Mouse (Mus musculus) heart, embryonic 11.5 days (tissue): ENCODE data around the gene Ceacam2. TPM values are rescaled to one million over a fixed set of nuclear protein-coding genes. Genes with fewer than 3 reads are reported as not detected.
"Not testable (repeated sequence)": the region's sequence is repeated elsewhere in the genome, so short reads cannot be mapped to it uniquely, and the experiment has no call there.

Experiments
- ATAC-seq: fragments of 200-750 bp; cut with Nextera tagmentation; replicated peaks from 2 replicates; pipeline ENCODE4 v1.8.0; 2017; ENCODE audit warnings: moderate library complexity; ENCODE audit not compliant: insufficient number of reproducible peaks, low FRiP score, low TSS enrichment
- H3K27ac ChIP-seq: fragments of 300-500 bp; sonication (generic); 2 replicates; pipeline ENCODE4 v1.5.1; 2014; ENCODE audit warnings: mild to moderate bottlenecking, low read depth, low read length
- H3K27me3 ChIP-seq: fragments of 300-500 bp; sonication (generic); 2 replicates; pipeline ENCODE4 v1.6.1; 2014; ENCODE audit warnings: mild to moderate bottlenecking, low read length, mixed read lengths; ENCODE audit not compliant: control insufficient read depth, insufficient read depth
- H3K36me3 ChIP-seq: fragments of 300-500 bp; sonication (generic); 2 replicates; pipeline ENCODE4 v1.6.1; 2014; ENCODE audit warnings: mild to moderate bottlenecking, low read length, moderate library complexity, mixed read lengths; ENCODE audit not compliant: control insufficient read depth, insufficient read depth
- H3K4me1 ChIP-seq: fragments of 300-500 bp; sonication (generic); 2 replicates; pipeline ENCODE4 v1.6.1; 2014; ENCODE audit warnings: low read length; ENCODE audit not compliant: control insufficient read depth, insufficient read depth
- H3K4me2 ChIP-seq: fragments of 300-500 bp; sonication (generic); 2 replicates; pipeline ENCODE4 v1.6.1; 2014; ENCODE audit warnings: mild to moderate bottlenecking, moderate library complexity
- H3K4me3 ChIP-seq: fragments of 300-500 bp; sonication (generic); 2 replicates; pipeline ENCODE4 v1.5.1; 2014; ENCODE audit warnings: low read depth, low read length
- H3K9ac ChIP-seq: fragments of 300-500 bp; sonication (generic); 2 replicates; pipeline ENCODE4 v1.6.1; 2014; ENCODE audit warnings: mild to moderate bottlenecking, low read depth, low read length, moderate library complexity
- H3K9me3 ChIP-seq: fragments of 300-500 bp; sonication (generic); replicated peaks from 2 replicates; pipeline ENCODE4 v1.6.1; 2016; ENCODE audit warnings: low read length; ENCODE audit not compliant: control insufficient read depth
- WGBS: fragments of 180-500 bp; shearing (Covaris S2); extraction: QIAGEN DNeasy Blood & Tissue Kit; methylation state at CpG from one replicate; pipeline ENCODE4 v1.1.7; 2014; ENCODE audit not compliant: insufficient replicate concordance; 5-methylcytosine and 5-hydroxymethylcytosine counted together
- polyA plus RNA-seq: library from polyadenylated mRNA; unstranded; fragments of >200 nt; fragmentation: Nextera tagmentation; extraction: Ambion mirVana; gene quantifications from 2 replicates; pipeline ENCODE4 v1.2.1, GENCODE M21; 2014

Ceacam2 gene
- polyA plus RNA-seq, 1 experiment from 2014 or later, result not detected

DNA sequence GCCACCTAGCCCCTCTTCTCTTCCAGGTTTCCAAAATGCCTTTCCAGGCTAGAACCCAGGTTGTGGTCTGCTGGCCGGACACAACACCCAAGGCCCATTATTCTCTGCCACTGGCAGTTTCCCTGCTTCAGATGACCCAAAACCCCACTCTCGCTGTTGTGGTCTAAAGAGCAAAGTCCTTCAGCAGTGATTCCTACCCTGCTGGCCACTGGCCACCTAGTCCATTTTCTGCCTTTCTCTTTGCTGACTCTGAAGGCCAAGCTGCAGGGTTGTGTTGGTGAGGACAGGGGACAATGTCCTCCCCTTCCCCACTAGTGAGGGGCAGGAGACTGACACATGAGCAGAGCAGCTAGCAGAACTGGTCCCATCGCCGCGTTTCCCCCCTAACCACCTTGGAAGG, 35.4 kb upstream of the Ceacam2 start:
- Histone ChIP-seq H3K9ac (no peak overlapping the region), H3K4me3 (no peak overlapping the region), H3K27me3 (peaks cover 3% of the 10 kb centered on the region; the same call in 1 of the 2 replicates), H3K4me1 (no peaks in the 10 kb centered on the region), H3K9me3 (no peaks in the 10 kb centered on the region), H3K27ac (no peak overlapping the region), H3K4me2 (no peak overlapping the region), H3K36me3 (no peaks in the 10 kb centered on the region)
- no peak for ATAC-seq
- 78% methylated on average over 5 of the region's 5 CpGs for WGBS

DNA sequence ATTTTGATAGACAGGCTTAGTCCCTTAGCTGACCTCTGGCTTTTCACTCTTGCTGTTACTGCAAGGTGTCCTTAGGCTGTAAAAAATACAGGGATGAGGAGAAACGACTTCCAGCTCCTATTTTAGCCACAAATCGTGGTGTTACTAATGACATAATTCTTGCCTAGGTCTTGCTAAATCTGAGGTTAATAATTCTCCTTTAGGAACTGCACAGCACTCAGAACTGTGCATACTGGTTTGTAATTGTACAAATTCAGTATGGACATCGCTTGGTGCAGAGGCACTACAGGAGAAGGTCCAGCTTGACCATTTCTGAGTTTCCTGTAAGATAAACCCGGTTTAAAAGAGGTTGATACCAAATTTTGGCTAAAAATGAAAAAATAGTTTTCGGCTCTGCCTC, 34.1 kb upstream of the Ceacam2 start:
- H3K4me2 ChIP-seq, H3K9me3 ChIP-seq, H3K4me1 ChIP-seq, H3K27me3 ChIP-seq, H3K9ac ChIP-seq, ATAC-seq, H3K27ac ChIP-seq, H3K4me3 ChIP-seq, H3K36me3 ChIP-seq: not testable (repeated sequence)
- WGBS, result 71% methylated on average over 5 of the region's 5 CpGs

DNA sequence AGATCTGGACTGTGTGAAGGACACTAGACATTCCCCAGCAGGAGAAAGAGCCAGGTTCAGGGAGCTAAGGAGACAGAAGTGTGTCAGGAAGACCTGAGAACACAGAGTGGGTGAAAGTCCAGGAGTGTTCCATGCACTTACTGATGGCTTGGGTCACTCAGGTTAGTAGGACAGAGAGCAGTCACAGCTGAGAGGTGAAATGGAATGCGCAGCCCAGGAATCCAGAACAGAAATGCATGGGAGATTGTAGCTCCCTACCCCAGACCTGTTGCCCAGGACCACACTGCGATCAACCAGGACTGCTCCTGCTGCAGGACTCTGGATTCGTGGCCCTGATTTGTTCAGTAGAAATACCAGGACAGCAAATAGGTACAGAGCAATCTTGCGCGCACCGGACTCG, 29.1 kb upstream of the Ceacam2 start:
- H3K4me2 ChIP-seq, result no peak overlapping the region
- H3K4me1 ChIP-seq, result no peaks in the 10 kb centered on the region
- H3K9me3 ChIP-seq, result peaks cover 6% of the 10 kb centered on the region
- ATAC-seq, result no peak
- 89% methylated on average over 7 of the region's 7 CpGs for WGBS
- no peak overlapping the region for H3K27ac ChIP-seq
- H3K36me3 ChIP-seq, result no peaks in the 10 kb centered on the region
- no peaks in the 10 kb centered on the region for H3K27me3 ChIP-seq
- H3K9ac ChIP-seq, result no peak overlapping the region
- H3K4me3 ChIP-seq, result no peak overlapping the region

DNA sequence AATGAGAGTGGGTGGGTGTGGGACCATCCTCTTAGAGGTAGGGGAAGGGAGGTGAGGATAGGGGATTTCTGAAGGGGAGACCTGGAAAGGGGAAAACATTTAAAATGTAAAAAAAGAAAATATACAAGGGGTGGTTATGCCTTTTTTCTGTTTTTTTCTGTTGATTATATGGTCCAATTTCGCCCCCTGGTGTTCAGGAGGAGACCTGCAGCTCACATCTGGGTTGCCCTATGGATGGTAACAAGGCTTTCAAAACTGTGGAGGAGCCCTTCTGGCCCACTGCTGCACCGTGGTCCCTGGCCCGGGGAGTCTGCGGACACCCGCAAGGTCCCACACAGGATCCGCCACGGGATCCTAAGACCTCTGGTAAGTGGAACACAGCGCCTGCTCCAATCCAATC, 1.8 kb upstream of the Ceacam2 start:
- not testable (repeated sequence) for H3K9me3 ChIP-seq, H3K4me3 ChIP-seq, H3K36me3 ChIP-seq, H3K4me2 ChIP-seq, H3K9ac ChIP-seq, H3K27ac ChIP-seq, H3K27me3 ChIP-seq, H3K4me1 ChIP-seq, ATAC-seq
- WGBS, result 65% methylated on average over 8 of the region's 8 CpGs

DNA sequence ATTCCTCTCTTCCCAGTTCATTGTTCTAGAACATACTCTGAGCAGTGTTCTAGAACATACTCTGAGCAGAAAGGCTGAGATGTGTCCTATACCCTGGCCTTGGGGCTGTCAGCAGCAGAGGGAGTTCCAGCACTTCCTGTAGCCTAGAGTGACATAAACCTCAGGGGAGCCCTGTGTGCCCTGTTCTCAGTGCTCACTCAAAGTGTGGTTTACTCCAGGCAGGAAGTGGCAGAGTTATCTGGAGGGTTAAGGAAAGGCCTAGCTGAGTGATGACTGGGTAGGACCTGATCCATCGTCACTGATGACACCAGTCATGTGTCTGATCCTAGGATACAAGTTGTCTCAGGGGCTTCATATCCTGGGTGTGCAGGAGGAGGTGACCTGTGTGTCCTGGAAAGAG, 297 bp upstream of the Ceacam2 start:
- H3K4me1 ChIP-seq, H3K27ac ChIP-seq, H3K9ac ChIP-seq, H3K27me3 ChIP-seq, H3K4me3 ChIP-seq, ATAC-seq, H3K4me2 ChIP-seq, H3K36me3 ChIP-seq, H3K9me3 ChIP-seq: not testable (repeated sequence)
- WGBS, result no CpG with 5 or more reads among the region's 1 CpGs

- 63% methylated on average over 2 of the region's 2 CpGs for WGBS
- H3K9ac ChIP-seq, result no peak overlapping the region
- no peak overlapping the region for H3K4me3 ChIP-seq
- H3K27me3 ChIP-seq, result no peaks in the 10 kb centered on the region
- H3K36me3 ChIP-seq, result no peaks in the 10 kb centered on the region
- no peaks in the 10 kb centered on the region for H3K4me1 ChIP-seq
- H3K9me3 ChIP-seq, result no peaks in the 10 kb centered on the region
- ATAC-seq, result no peak
- no peak overlapping the region for H3K27ac ChIP-seq
- no peak overlapping the region for H3K4me2 ChIP-seq
Measured at GRCm38 (mm10) chr7:25530837-25531236, 8.8 kb downstream of the Ceacam2 start.

GRCm38 (mm10) chr7:25516070-25516777, 23.4 kb downstream of the Ceacam2 start:
- not testable (repeated sequence) for ATAC-seq, H3K4me3 ChIP-seq, H3K27ac ChIP-seq, H3K9me3 ChIP-seq, H3K9ac ChIP-seq, H3K4me2 ChIP-seq, H3K36me3 ChIP-seq, H3K27me3 ChIP-seq, H3K4me1 ChIP-seq
- 76% methylated on average over 2 of the region's 5 CpGs for WGBS

DNA sequence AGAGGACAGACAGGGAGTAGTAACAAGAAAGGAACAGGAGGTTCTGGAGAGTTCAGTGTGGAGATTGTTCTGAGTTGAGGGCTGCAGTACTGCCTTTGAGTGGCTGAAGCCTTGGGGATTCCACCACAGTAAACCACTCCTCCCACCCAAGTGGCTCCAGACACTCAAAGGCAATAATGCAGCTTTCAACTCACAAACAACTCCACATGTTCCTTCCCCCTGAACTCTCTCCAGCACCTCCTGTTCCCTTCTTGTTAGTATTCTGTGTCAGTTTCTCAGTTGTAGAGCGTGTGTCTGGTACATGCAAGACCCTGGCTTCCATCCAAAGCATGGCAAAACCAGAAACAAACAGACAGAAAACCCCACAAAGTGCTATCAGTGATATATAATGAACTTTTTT, 24.0 kb downstream of the Ceacam2 start:
- not testable (repeated sequence) for H3K27me3 ChIP-seq, H3K4me1 ChIP-seq, H3K4me3 ChIP-seq, H3K9ac ChIP-seq, H3K36me3 ChIP-seq, H3K9me3 ChIP-seq, ATAC-seq, H3K4me2 ChIP-seq, H3K27ac ChIP-seq
- 78% methylated on average over 1 of the region's 1 CpGs for WGBS

- ATAC-seq, result no peak
- 18% methylated on average over 3 of the region's 3 CpGs for WGBS
- Histone ChIP-seq H3K9me3 (no peaks in the 10 kb centered on the region), H3K4me3 (no peak overlapping the region), H3K27ac (no peak overlapping the region), H3K9ac (no peak overlapping the region), H3K36me3 (no peaks in the 10 kb centered on the region), H3K4me2 (no peak overlapping the region), H3K4me1 (no peaks in the 10 kb centered on the region), H3K27me3 (no peaks in the 10 kb centered on the region)
Measured at GRCm38 (mm10) chr7:25509925-25510324, 29.7 kb downstream of the Ceacam2 start.
